Mouse (Mus musculus) lung, adult 2 months (tissue): ENCODE results near the gene C1rl.

ENCODE experiments used
- CTCF ChIP-seq: fragments of 200-500 bp; IDR thresholded peaks from 2 replicates; pipeline ENCODE4 v1.5.1; 2011; ENCODE audit warnings: mild to moderate bottlenecking, low read length, control low read depth; ENCODE audit not compliant: insufficient read depth
- POLR2A ChIP-seq: fragments of 200-500 bp; IDR thresholded peaks from 2 replicates; pipeline ENCODE4 v1.6.1; 2011; ENCODE audit warnings: low read depth, mild to moderate bottlenecking, control low read depth, low read length, borderline replicate concordance; ENCODE audit errors: extremely low read depth

- TF ChIP-seq CTCF, result no peak
- no peak for TF ChIP-seq POLR2A
Observed at GRCm38 (mm10) chr6:124471121-124471520, 21.8 kb upstream of the C1rl start.
